Mouse (Mus musculus) erythroid progenitor cell, adult 5-6 weeks (primary cell): ENCODE measurements around the gene Gm3448. TPM values are rescaled to one million over a fixed set of nuclear protein-coding genes. Genes with fewer than 3 reads are reported as not detected.
"Not testable (repeated sequence)": the region's sequence is repeated elsewhere in the genome, so short reads cannot be mapped to it uniquely, and the experiment has no call there.

Experiments used
- ATAC-seq: replicated peaks from 2 replicates; pipeline ENCODE4 v1.8.0; 2016; ENCODE audit warnings: moderate number of reproducible peaks, mild to moderate bottlenecking, moderate TSS enrichment, inconsistent platforms; ENCODE audit not compliant: poor library complexity, low FRiP score, severe bottlenecking
- total RNA-seq, 2 experiments: library from RNA; stranded (forward) in 1 of 2; stranded (reverse) in 1 of 2; fragments of 150-400 nt in 1 of 2; fragments of 186-747, 209-891 nt in 1 of 2; gene quantifications; 2 replicates each; pipeline versions ENCODE4 v1.2.3 to v1.2.4; 2015 to 2017; ENCODE audit warnings: low replicate concordance in 2 of 2

Gm3448 gene
- total RNA-seq (2015; ENCODE audit: low replicate concordance) (2.2 and 2.9 TPM in 2 replicates), total RNA-seq (2017; ENCODE audit: low replicate concordance) (2.8 and 11.4 TPM in 2 replicates)

DNA sequence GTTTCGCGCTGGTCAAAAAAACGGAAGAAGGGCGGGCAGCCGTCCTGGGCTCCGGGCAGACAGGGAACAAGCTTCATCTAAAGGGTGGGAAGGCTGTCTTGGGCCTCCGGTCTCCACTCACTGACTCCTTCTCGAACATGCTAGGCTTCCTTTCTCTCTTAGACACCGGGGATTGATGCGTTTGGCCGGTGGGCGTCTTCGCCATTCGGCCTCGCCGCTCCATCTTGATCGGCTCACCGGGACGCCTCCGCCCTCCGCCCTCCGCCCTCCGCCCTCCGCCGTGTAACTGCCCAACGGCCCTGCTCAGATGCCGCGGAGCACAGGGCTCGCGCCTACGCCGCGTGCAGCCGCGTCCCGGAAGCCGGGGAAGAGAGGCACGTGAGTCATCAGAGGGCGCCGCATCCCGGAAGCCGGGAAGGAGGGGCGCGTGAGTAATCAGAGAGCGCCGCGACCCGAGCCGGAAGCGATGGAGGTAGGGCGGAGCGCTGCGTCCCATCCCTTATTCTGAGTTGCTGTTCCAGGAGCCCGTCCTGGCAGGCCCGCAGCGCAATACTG lies at the start of gene Gm3448, which contains the start of the genes Ermard and Tcte3:
Gene Gm3448, minus strand, starts transcription at position 363 of the 555 bp plus-strand sequence.
Gene Ermard, plus strand, starts transcription at position 34 of the 555 bp plus-strand sequence.
Gene Tcte3, minus strand, starts transcription at position 314 of the 555 bp plus-strand sequence.
- ATAC-seq: peak; percentile 93

DNA sequence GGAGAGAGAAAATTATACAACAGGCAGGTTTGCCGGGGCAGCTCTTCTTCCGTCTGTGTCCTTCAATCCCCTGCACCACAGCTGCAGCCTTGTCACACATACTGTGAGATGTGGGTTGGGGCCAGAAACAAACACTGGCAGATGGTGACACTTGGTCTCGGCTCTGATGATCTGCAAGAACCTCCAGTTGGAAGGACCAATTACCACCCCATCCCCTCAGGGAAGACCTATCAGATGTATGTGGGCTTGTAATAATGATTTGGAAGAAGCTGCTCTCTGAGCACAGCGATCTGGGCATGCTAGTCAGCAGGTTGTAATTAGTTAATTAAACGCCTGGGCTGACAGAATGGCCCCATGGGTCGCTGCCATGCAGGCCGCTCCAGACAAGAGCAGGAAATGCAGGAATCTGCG lies 47.3 kb upstream of the Gm3448 start:
- no peak for ATAC-seq

DNA sequence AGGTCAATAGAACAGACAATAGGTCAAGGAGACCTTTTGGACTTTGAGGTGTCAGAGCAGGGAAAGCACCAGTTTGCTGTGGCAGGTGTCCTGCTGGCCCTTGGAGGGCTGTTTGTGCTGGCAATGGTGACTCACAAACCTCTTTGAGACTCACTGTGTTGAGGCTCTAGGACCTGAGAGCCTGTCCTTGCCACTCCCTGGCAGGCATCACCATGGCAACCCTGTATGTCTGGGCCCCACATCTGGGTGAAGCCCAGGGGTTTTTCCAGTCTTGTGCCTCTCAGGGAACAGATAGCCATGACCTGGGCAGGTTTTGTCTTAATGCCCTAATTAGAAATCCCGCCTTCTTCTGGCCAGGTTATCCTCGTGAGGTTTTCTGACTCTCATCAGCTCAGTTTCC lies 46.8 kb upstream of the Gm3448 start:
- ATAC-seq: no peak

DNA sequence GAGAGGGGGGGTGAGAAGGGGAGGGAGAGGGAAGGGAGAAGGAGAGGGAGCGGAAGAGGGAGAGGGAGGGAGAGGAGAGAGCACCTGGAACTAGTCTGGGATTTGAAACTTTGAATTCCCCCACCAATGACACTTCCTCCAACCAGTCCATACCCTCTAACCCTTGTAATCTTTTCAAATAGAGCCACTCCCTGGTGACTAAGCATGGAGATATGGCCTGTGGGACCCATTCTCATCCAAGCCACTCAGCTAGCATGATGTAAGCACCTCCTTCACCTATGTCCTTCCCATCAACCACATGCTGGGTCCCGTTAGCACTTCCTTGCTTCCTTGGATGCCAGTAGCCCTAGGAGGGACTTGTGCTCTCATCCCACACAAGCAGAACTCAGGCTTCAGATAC lies 43.7 kb upstream of the Gm3448 start:
- no peak for ATAC-seq

DNA sequence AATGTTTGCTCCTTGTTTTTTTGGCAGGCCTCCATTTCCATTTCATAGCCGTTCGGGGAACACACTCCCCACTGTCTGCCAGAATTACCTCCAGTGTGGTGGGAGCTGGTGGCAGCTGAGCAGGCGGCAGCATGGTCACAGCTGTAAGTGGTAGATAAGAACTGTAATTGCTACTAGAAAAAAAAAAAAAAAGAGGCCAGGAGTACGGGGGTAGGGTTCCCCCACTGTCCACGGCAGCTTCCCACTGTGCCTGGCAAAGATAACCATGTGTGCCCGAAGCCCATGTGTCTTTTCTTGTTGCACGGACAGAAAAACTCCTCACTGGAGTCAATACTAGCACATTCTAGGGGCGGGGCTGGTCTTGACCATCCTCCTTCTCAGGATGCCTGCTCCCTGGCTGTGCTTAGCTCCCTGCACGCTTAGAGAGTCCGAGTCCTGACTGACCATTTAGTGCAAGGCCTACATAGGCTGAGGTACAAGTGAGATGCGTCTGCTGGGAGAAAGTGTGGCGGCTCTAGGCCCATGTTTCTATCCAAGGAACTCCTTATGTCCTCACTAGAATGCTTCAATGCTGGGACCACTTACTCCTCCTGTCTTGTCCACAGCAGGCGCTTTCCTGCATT lies 43.0 kb upstream of the Gm3448 start:
- peak; percentile 79 for ATAC-seq

DNA sequence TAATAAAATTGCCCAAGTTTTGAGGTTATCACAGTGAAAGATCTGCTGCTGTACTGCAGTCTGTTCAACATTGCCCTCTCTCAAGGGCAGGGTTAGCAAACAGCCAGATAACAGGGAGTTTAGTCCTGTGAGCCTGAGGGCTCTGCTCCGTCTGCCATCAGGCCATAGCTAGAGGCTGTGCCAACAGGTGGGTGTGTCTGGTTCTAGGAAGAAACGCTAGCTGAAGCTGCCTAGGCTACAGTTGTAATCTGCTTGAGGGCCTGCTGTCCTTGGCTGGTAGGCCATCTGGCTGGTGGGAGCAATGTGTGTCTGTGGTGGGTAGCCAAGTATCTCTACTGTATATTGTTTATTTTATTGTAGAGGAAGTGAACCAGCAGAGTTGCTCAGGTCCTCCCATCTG lies 36.2 kb upstream of the Gm3448 start:
- ATAC-seq: 0 out of 2 replicates have a peak, but pooled peaks have one; percentile 36

DNA sequence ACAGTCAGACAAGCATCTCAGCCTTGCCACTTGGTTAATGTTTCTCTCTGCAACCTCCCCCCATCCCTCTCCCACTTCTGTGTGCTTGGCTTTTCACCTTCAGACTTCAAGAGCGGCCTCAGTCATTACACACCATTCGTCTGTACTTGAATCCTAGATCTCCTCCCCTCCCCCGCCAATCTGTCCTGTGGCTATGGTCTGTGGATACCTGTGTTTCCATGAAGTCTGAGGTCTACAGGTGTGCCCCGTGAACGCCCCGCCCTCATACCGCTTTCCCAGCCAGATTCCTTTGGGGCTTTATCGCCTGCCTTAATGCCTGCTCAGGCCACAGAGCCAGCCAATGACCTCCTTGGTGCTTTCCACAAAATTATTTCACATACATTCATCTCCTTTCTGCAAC lies 33.7 kb upstream of the Gm3448 start:
- ATAC-seq: no peak

DNA sequence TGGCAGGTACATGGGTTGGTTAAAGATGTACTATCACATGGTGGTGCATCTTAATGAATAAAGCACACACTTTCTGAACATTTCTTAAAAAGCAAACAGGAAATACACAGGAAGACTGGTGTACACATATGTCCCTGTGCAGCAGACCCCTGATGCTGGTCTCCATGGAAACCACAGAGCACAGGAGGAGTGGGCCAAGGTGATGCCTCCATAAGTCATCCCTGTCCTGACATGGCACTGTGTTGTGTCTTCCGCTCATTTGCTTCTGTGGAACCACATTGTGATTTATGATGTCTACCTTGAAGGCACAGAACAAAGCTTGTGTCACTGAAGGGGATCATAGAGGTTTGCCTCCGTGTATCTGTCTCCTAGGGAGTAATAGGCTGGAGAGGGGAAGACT lies 30.9 kb upstream of the Gm3448 start:
- ATAC-seq: no peak

DNA sequence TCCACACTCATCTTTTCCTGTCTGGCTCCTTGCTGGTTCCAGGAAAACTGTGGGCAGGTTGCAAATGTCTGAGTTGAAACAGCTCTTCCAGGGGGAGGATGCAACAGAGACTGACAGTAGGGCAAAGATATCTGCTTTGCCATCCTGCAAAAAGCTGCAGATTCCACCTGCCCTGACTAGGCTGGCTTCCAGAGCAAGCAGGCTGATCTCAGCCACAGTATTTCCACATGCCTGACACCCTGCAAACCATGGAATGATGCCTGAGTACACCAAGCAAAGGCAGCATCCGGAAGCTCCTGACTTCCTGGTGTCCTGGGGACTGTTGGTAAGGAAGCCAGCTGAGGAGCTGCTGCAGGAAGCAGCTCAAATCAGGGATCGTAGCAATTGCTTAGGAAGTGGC lies 27.8 kb upstream of the Gm3448 start:
- ATAC-seq: no peak

DNA sequence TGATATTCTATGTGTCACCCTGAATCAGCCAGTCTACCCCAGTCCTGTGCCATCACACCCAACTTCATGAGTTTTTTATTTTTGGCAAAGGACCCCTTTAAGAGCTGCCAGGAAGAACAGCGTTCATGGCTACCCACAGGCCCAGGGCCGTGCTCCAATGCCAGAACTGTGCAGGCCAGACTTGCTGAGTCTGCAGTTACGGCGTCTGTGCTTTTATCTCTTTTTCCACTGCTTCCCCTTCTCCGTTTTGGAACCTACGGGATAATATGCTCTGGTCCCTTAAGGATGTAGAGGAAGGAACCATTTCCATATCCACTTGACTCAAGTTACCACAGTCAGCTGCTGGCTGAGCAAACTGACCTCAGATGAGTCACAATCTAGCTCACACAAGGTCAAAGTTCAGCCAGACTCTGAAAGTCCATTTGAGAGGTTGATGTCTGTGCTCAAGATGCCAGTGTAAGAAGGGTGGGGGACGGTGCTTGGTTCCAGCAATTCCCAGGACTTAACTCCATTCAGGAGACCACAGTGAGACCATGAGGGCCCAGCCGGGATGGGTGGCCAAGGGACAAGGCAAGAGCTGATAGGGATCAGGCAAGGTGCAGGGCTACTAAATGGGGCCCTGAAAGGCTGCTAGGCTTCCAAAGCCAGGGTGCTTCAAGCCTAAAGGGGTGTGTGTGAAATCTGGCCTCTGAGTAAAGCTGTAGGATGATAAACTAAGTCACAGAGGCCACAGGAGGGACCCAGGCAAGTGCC lies 26.9 kb upstream of the Gm3448 start:
- ATAC-seq: no peak

DNA sequence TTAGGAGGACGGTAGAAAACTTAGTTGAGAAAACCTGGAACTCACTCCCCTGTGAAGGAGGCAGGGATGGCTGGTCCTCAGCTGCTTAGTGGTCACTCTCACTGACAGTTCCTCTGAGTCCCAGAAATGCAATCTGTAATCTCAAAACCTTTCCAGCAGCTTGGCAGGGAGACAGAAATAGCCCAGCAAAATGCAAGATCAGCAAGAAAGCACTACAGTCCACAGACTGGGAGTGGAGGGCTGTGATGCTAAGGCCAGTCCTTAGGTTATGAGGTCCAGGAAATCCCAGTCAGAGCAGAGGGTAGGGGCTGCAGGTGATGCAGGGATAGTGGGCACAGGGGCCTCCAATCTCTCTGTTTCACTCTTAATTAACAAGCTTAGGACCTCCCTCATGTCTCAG lies 25.6 kb upstream of the Gm3448 start:
- no peak for ATAC-seq

DNA sequence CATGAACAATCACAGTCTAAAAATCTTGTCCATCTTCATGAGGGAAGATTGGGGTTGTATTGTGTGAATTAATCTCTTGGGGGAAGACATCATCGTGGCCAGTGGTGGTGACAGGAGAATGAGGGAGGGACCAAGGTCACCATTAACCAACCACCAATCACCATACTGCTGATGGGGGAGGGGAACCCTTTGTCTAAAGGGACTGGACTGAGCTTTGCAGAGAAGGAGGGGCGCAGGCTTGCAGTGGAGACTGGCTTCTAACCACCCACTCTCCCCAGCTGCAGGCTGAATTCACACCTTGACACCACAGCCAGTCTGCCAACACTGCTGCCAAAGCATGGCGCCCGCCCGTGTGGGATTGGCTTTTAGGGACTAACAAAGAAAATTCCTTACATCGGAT lies 24.7 kb upstream of the Gm3448 start:
- ATAC-seq: no peak

DNA sequence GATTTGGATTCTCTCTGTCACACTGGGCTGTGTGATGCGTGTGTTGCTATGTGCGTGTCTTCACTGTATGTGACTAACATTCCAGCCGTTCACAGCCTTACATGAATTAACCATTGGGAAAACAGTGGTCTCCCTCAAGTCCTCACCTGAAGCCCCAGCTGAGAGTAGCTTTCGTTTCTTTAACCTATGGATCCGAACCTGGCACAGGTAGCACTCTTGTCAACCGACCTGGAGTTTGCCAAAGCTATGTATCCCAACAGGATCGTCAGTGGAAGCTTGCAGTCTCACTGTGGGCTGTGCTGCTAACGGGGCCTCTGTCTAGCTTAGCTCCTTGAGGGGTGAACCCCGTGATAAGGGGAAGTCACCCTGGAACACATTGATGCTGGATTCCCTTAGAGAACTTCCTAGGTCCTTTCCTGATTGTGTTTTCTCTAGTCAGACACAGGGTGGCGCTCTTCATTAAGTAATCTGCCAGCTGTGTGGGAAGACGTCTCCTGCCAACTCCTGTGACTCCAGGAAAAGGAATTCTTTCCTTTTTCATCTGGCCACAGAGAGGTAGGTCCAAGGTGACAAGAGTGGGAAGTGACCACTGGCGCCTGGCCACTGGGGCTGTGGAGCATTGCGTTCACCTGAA lies 24.2 kb upstream of the Gm3448 start:
- no peak for ATAC-seq

DNA sequence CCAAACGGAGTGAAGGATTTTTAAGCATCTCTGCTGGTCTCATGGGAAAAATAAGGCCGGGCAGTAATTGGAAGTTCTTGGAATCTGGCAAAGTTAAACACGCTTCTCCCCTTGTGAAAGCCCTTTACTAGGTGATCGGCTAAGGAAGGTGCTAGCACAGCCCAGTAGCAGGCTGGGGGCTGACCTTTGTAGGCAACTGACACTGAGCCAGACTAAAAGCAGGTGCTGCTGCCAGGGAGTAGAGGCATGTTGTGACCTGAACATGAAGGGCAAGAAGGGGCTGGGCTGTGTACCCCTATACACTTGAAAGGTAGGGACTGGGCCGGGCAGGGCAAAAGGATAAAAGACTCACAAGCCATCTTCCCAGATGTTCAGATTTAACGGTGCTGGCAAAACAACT lies 19.0 kb upstream of the Gm3448 start:
- no peak for ATAC-seq

DNA sequence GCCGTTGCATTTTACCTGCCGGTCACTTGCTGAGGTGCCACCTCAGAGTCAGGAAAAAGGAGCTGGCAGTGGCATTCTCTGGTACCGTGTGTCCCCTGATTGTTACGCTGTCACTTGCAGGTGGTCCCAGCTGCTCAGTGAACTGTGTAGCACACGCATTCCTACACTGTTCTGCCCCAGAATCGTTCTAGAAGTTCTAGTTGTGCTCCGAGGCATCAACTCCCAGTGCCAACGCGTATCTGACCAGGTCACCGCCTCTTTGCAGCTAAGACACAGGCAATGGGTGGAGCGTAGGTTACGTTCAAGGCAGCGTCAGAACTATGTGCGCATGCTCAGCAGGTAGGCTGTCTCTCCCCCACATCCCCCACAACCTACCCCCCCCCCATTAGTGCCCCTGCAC lies 18.3 kb upstream of the Gm3448 start:
- ATAC-seq: no peak

DNA sequence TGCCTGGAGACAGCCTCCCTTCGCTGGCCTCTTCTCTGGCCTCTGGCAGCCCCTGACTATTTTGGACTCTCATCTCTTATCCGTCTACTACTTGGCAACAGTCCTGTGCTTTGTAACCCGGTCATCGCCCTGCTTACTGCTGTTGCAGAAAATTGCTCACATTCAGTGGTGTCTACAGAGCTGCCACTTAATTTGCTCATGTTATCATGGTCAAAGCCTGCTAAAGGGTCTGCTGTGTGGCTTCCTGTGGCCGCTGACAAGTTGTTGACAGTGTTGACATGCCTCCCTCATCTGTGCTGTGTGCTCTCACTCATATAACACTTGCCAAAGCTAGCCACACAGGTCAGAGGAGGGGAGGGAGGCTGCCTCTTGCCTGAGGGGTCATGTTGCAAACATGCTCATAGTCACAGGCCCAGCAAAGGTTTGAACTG lies 16.8 kb upstream of the Gm3448 start:
- ATAC-seq: no peak

DNA sequence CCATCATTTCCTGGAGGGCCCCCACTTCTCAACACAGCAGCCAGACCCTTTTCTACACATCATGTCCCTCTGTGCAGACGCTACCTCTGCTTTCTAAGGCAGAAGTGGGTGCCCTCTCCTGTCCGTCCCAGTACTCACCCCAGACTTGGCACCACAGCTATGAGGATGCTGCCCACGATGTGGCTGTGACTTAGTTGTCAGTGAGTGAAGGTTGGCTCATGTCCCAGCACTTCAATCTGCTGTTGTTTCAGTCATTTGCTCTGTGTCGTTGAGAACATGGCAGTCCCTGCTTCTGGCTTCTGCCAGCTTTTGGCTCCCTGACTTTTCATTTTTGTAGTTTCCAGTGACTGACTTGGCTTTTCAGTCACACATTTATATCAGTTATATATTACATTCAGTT lies 14.6 kb upstream of the Gm3448 start:
- ATAC-seq: no peak

DNA sequence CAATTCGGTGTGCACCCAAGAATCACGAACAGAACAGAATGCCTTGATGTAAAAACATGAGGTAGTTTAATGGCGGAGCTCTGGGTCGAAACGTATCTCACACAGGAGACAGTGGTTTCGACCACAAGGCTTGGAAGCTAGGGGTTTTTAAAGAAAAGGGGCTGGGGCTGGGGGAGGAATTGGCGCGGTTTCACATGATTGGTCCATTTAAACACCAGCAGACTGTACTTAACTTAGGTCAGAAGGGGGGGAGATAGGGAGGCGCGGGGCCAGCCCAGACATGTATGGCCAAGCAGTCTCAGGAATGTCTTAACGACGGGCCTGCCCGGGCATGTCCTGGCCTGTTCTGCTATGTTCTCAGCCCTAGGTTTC lies 12.5 kb upstream of the Gm3448 start:
- not testable (repeated sequence) for ATAC-seq

DNA sequence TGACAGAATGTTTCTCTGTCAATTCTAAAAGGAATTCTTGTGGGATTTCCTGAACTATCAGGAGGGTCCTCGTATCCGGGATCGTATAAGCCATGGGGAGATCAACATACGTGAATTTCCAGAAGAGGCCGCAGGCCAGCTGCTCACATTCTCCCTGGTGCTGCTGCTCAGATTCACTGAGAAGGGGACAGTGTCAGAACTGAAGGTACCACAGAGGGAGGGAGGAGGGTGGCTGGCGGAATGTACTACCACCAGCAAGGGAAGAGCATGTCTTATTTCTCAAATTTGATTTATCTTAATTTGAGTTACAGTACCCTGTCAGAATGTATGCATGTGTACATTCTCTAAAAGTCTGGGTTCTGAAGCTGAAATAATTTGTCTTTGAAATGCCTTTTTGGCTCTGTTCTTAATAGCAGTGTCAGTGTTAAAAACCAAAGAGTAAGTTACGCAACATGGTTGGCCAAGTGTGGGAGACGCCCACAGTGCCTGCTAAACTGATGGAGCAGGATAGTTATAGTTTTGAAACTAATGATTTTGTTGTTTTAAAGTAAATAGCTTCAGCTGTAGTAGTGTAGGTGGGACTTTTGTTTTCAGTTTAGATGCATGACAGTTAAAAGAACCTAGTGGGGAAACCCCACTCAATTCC lies 12.0 kb upstream of the Gm3448 start:
- ATAC-seq: not testable (repeated sequence)

DNA sequence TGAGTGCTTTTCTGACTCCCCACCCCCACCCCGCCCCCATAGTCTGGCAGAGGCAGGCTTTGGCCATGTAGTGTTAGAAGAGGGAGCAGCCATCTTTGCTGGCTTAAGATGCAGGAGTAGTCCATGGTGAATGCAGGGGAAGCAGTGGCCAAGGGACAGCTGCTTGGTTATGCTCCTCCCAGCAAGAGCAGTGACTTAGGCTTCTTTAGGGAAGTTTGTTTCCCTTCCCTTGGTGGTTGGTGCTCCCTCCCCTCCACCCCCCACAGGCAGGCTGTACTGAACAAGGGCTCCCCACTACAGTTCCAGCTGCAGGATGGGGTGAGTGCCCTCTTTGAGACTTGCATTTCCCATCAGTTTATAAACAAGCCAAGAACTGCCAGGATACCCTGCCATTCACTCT lies 11.4 kb upstream of the Gm3448 start:
- not testable (repeated sequence) for ATAC-seq
